Mouse (Mus musculus) layer of hippocampus, adult 18-20 months (tissue): ENCODE data around the gene E2f6. TPM values are rescaled to one million over a fixed set of nuclear protein-coding genes. Genes with fewer than 3 reads are reported as not detected.

Experiments used
- DNase-seq, 2 experiments: peaks; one replicate each; pipeline ENCODE4 v3.0.0; 2022; ENCODE audit warnings: low spot score in 2 of 2
- microRNA-seq, 2 experiments: library from miRNA; unstranded; fragments of <30 nt; microRNA quantifications; one replicate each; pipeline ENCODE4 v1.2.0; 2021
- total RNA-seq, 2 experiments: library from RNA; stranded (reverse); gene quantifications; 2 replicates each; pipeline ENCODE4 v1.2.3; 2021

The E2f6 gene
- total RNA-seq, 2 experiments from 2014 or later = 35.2 to 37.1 TPM

DNA sequence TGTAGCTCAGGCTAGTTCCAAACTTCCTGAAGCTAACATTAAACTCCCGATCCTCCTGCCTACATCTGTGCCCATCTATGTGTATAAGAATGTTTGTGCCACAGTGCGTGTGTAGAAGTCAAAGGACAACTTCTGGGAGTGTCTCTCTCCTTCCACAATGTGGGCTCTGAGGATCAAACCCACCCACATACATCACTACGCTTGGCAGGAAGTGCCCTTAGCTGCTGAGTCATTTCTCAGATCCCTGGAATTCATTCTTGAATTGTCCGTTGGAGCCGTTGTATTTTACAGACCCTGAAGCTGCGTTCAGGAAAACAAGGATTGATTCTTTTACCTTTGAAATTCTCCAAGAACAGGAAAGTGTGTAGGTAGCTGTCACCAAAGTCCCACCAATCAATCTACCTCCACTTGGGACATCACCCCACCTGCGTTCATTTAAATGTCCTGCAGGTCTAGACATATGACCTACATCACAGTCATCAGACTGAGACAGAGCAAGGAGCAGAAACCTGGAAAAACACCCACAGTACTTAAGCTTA lies 62.2 kb downstream of the E2f6 start:
- DNase-seq = no peak

DNA sequence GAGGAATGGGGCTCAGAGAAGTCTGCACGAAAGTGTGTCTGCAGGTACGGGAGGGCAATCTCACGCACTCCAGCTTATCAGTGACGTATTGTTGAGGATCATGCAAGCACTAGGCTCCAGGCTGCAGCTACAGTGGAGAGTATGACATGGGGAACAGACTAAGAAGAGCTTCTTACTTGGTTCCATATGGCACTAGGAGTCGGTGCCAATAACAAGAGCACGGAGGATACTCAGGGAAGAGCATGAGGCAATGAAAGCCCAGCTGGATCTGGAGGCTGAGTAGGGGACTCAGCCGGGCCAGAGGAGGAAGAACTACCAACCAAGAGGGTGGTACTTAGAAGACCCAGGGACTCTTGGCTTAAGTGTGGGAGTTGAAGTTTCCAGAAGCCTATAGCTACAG lies 62.8 kb downstream of the E2f6 start:
- peak; percentile 42 to 64 for DNase-seq

DNA sequence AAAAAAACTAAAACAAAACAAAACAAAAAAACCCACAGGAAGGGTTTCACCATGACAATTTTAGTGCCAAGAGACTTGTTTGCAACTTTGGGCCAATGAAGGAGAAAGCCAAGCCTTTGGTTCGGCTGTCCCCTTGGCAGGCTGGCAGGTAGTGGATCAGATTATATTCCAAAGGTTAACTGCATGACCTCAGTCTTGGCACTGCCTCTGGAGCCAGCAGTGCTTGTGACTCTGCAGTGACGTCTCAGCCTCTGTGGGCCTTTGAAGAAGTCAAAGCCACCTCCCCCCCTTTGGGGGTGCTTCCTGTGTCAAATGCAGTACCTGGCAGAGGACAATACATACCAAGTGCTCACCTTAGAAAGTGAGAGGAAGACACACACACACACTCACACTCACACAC lies 63.3 kb downstream of the E2f6 start:
- no peak for DNase-seq

DNA sequence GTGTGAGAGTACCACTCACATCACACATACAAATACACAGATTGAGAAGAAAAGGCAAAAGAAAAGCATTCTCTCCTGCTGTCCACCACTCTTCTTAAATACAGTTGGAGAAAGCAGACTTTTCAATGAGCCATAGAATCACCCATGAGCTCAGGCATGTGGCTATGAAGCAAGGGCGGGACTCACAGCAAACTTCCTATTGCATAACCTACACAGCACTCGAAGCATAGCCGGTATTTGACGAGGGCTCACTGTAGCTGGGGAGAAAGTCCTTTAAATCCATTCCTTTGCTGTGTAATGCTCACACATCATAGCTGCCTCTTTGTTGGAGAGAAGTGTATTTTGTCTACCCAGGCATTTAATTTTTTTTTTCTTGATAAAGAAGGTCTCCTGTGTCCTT lies 64.5 kb downstream of the E2f6 start:
- DNase-seq = no peak

DNA sequence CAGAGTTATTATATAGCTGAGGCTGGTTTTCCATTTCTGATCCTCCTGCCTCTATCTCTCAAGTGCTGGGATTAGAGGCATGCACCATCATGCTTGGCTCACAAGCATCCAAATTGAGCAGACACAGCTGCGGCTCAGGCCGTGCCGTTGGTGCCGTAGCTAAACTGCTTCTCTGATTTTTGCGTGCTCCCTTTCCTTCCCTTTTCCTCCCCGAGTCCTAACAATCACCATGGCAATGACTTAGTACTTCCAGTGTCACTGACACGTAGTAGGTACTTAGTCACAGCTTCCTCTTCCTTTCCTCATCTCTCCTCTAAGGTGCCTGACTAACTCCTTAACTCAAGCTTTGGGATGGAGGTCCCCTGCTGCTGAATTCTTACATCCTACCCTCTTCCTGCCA lies 64.9 kb downstream of the E2f6 start:
- no peak for DNase-seq

DNA sequence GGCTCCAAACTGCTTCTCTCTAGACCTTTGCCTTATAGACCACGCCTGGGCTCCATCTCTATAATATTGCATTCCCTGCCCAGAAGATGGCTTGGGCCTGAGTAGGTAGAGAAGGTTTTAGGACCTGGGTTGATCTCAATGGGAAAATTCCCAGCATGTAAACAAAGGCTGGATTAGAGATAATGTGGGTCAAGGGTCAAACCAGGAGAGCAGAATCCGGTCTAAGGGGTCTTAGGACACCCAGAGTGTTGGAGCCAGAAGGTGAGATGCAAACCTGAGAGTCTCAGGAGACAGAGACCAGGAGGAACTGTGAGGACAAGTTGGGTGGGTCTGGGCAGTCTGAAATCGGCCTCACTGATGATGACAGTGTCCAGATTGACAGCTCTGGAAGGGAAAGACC lies 65.9 kb downstream of the E2f6 start:
- no peak for DNase-seq

DNA sequence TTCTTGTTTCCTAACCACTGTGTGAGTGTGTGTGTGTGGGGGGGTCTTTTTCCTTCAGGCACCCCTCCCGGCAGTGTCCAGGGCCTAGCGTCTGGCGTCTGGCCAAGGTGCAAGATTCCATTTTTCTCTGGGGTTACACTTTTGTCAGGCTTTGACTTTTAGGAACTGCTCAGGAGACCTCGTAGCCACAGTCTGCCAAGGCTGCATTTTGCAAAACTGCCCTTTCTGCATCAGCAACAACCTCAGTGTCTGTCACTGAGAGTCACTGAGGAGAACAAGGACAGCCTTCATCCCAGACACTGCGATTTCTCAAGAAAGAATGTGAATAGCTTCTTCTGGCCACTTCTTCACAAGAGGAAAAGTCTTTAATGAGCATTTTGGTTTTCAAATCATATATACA lies 66.4 kb downstream of the E2f6 start:
- DNase-seq = no peak

DNA sequence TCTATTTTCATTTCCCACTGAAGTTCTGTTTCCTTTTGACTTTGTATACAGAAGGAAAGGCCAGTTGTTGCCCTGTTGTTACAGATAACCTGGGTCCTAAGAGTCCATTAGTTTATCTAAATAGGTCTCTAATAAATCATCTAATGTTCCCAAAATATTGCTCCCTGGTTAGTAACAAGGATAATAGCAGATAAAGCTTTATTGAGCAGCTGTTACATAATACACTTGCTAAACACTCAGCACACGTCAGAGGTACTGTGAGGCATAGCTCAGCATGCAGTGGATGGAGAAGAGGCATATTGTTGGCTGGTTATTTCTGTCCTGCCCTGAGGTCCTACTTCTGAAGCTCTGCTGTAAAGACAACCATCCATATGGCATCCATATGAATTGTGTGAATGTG lies 66.9 kb downstream of the E2f6 start:
- no peak for DNase-seq

DNA sequence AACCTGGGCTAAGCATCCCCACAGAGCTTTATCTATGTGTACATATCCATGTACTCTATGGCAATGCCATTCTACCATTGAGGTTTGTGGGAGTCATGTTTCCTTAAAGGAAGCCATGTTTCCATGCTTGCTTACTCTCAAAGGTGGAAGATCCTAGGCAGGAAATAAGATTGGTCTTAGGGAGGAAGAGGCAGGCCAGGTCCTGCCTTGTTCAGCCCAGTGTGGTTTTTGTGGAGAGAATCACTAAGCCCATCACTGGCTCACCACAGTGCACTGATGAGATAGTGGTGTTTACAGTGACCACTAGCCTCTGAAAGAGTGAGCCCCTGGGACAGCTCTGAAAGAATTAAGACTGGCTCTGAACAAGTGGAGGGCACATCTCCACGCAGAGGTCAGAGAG lies 68.6 kb downstream of the E2f6 start:
- DNase-seq = no peak

DNA sequence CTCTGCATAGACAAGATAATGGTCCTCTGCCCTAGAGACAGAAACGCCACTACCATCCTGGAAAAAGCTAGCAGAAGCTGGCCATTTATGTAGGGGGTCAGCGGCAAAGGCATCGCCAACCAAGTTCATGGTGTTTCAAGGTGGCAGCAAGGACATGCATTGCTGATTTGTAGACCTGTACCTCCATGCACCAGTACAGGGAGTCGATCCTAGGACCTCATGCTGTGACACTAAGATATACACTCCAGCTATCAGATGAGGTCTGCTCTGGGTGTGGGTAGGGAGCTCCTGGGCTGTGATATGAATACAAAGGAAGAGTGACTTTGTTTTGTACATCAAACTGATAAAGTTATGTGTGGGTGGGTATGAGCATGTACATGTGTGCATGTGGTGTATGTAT lies 69.3 kb downstream of the E2f6 start:
- DNase-seq = no peak

DNA sequence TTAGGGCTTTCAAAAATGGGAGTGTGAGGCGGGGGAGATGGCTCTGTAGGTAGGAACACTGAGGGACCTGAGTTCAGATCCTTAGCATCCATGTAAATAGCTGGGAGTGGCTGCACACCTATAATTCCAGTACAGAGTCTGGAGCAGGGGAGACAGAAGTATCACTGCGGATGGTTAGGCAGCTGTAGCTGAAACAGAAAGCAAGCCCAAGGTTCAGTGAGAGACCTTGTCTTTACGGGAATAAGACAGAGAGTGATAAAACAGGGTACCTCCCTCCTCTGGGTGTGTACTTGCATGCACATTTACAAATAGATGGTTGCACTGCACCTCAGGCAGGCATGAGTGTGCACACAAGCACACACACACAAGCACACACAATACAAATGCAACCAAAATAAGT lies 71.7 kb downstream of the E2f6 start:
- no peak for DNase-seq

DNA sequence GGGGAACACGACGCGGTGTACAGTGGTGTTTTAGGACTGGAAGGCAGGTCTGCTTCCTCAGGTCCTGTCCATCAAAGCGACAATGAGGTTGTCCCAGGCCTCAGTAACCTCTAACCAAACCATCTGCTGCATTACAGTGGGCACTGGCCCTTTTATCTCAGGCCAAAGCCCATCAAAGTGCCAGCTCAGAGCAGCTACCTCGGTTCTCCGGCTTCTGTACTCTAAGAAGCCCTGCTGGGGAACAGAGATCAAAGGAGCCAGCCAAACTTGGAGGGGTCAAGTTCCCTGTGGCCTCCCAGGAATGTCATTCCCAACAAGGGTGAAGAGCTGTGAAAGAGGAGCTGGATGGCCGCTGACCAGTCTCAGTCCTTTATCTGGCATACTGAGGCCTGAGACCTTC lies 72.3 kb downstream of the E2f6 start:
- no peak for DNase-seq

DNA sequence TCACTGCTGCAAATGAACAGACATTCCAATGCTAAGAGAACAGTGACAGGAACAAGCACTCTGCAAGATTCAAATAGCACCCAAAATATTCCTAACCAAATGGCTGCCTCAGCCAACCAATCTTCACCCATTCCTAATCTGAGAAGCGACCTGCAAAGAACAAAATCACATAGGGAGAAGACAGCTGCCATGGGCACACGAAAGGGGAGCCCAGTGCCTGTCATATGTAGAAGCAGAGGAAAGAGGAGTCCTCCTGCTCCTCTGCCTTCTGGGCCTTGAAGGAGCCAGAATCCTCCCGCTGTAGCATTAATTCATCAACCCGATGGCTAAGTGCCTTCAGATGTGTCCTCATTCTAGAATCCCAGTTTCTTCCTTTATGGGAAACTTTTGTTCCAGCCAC lies 73.8 kb downstream of the E2f6 start:
- DNase-seq = peak in 1 of 2 experiments; percentile 34

DNA sequence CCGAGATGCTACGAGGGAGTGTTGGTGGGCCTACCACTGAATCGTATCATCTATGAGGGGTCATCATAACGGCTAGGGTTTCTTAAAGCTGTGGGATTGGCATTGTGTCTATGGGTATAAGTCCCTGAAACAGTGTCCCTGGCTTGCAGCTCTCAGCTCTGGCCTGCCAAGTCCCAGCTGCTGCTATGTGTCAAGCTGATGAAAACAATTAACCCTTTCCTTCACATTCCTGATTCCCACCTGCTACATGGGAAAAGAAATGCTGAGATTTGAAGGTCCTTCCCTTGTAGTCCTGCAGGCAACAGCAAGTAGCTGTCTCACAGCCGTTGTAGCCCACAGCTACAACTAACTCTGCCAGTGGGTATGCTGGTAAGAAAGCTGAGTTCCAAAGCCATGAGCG lies 75.6 kb downstream of the E2f6 start:
- no peak for DNase-seq

Small RNA genes lying within 50 kb of the gene (microRNA-seq; reads per million reads assigned to microRNA genes)
- gene Gm44305 = 0 reads per million in 2 experiments

Other genes starting within 250 kb of the E2f6 start
- 10 to 100 TPM; 27.3 TPM for gene Lpin1, start 200.0 kb upstream of the E2f6 start, total RNA-seq
- gene Ntsr2, start 157.6 kb upstream of the E2f6 start, total RNA-seq = 100 to 1,000 TPM; 161 to 186 TPM
- under 1 TPM; 0.28 to 0.72 TPM for gene Greb1, start 10.1 kb upstream of the E2f6 start, total RNA-seq
- gene Rock2, start 83.9 kb downstream of the E2f6 start, total RNA-seq = 100 to 1,000 TPM; 129 to 140 TPM
- 1 to 10 TPM in 1 of 2 experiments, under 1 TPM in 1; 0.89 to 1.3 TPM for gene Pqlc3, start 189.4 kb downstream of the E2f6 start, total RNA-seq
- 1 to 10 TPM in 1 of 2 experiments, under 1 TPM in 1; 0.99 to 1.8 TPM for gene 2410004P03Rik, start 200.8 kb downstream of the E2f6 start, total RNA-seq